Mouse (Mus musculus) c-Kit-negative CD71-positive TER-119-positive erythroid progenitor cells, embryonic 14.5 days (primary cell): ENCODE results near the gene Ccdc86.

Source experiments
- DNase-seq: peaks from one replicate; pipeline ENCODE4 v3.0.0-alpha.2; 2013; ENCODE audit warnings: low read depth, low spot score

The Ccdc86 gene

GRCm38 (mm10) chr19:10909087-10909721 is 39.9 kb downstream of the Ccdc86 start:
- DNase-seq: no peak

DNA sequence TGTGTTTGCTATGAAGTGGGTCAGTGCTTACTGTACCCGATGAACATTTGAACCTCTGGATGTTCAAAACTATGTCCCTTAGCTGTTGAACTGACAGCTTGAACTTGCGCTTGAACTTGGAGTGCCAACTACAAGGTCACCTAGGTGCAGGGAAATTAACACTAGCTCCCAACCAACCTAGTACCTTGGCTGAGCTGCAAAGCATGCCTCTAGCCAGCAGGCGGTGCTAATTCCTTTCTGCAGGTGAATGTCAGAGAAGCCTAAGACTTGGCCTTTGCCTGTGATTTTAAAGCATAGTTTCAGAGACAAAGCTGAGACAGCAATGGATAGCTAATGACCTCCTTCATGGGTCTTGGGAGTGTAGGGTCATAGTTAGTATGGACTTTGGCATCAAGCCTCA is 41.2 kb downstream of the Ccdc86 start:
- DNase-seq: no peak

GRCm38 (mm10) chr19:10905728-10906000 is 43.4 kb downstream of the Ccdc86 start:
- DNase-seq: no peak

GRCm38 (mm10) chr19:10904927-10905727 is 43.9 kb downstream of the Ccdc86 start:
- DNase-seq: no peak

- DNase-seq: no peak
These were observed 44.6 kb downstream of the Ccdc86 start for GRCm38 (mm10) chr19:10904512-10904911.

DNA sequence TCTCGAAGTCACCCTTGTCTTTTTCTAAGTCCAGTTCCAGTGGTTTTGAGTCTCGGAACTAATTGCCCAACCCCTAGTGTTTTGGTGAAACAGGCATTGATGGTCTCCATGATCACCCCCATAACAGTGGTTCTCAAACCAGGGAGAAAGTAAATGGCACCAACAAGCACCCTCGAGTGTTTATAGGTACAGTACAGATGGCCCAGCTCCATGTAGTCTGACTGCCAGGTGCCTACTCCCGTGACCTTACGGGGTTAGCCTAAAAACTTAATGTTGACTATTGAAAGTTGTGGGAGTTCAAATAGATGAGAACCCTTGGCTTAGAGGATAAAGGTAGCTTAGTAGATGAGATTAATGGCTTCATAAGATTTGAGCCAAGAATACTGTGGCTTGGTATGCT is 48.0 kb downstream of the Ccdc86 start:
- DNase-seq: no peak

DNA sequence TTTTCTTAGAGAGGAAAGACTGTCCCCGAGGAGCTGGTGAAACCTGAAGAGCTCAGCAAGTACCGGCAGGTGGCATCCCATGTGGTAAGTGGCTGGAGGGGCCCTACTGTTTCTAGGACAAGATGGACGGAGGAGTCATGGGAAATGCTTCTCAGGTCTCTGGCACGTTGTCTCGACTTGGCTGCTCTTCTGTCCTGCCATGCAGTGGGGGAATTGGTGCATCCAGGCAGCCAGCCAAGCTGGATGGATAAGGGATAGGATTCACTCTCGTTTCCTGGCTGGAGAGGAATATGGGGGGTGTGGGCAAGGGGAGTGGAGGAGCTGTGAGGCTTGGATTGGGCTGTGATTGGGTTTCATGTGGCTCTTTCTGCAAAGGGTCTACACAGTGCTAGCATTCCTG is 48.8 kb downstream of the Ccdc86 start:
- DNase-seq: no peak

DNA sequence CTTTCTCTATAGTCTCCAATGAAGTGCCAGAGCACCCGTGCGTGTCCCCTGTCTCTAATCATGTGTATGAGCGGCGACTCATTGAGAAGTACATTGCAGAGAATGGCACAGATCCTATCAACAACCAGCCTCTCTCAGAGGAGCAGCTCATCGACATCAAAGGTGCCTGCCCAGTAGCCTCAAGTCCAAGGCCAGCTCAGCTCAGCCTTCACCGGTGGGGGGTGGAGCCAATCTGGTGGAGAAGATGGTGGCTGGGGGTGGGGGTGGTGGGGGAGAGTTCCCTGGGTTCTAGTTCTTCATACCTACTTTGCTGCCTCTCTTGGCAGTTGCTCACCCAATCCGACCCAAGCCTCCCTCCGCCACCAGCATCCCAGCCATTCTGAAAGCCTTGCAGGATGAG is 51.6 kb downstream of the Ccdc86 start:
- no peak for DNase-seq

- DNase-seq: no peak
These were observed 52.2 kb downstream of the Ccdc86 start for GRCm38 (mm10) chr19:10896849-10897248.

- DNase-seq: no peak
These were observed 53.4 kb downstream of the Ccdc86 start for GRCm38 (mm10) chr19:10895708-10896107.

DNA sequence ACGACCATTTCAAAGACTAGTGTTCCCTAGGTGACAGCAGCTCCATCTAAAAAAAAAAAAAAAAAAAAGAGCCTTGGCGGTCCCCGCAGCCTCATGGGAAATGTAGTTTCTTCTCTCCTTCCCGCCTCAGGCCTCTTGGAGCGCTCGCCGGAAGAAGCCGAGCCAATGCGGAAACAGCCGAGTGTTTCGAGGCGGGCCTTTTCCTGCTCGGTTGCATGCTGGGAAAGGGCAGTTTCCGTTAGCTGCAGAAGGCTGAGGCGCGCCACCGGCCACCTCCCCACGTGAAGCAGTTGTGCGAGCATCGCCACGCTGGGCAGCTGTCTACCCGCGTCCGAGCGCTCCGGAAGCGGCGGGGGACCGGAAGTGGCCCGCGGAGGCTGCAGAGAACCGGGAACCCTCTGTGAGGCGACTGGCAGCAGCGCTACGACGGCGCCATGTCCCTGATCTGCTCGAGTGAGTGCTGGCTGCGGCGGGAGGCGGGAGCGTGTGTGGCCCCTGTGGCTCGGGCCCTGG is 54.0 kb downstream of the Ccdc86 start, which contains the start of gene Prpf19:
TSS of gene Prpf19 (plus strand) at position 216 of the 513 bp plus-strand sequence.
- DNase-seq: peak; percentile 93

GRCm38 (mm10) chr19:10892201-10892600 is 56.9 kb downstream of the Ccdc86 start:
- no peak for DNase-seq
